Mouse (Mus musculus) liver, postnatal 0 days (tissue): ENCODE data around the gene Nav2.

ENCODE experiments used
- CTCF ChIP-seq: sonication (generic); IDR thresholded peaks from 2 replicates; pipeline ENCODE4 v1.5.1; 2016; ENCODE audit warnings: antibody characterized with exemption, low read depth
- EP300 ChIP-seq: IDR thresholded peaks from 2 replicates; pipeline ENCODE4 v1.6.1; 2016; ENCODE audit warnings: antibody characterized with exemption, low read depth, mild to moderate bottlenecking

DNA sequence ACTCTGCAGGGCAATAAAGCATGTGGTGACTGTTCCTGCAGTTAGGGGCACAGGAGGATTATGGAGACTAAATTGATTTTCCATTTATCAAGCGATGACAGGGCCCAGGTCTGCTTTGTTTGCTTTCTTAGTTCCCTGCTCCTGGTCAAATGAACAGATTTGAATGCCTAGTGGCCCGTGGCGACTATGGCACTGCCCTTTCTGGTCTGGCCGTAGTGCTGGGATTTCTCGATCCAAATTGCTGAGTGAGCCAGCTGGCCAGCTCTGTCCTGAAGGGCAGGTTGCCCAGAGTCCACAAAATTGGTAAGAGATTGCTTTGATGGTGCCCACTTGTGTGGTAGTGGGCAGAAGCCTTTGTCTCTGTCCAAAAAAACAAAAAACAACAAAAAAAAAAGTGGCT is 21.9 kb downstream of the Nav2 start:
- TF ChIP-seq CTCF (no peak), EP300 (no peak)
